Mouse (Mus musculus) lung, embryonic 14.5 days (tissue): ENCODE data around the gene Pde4d. TPM values are rescaled to one million over a fixed set of nuclear protein-coding genes. Genes with fewer than 3 reads are reported as not detected.

Source experiments
- ATAC-seq: fragments of 200-750 bp; cut with Nextera tagmentation; 2 replicates; pipeline ENCODE4 v1.8.0; 2017; ENCODE audit warnings: mild to moderate bottlenecking, moderate TSS enrichment, moderate library complexity; ENCODE audit not compliant: insufficient read depth
- DNase-seq: peaks from one replicate; pipeline ENCODE4 v3.0.0-alpha.2; 2015
- H3K27ac ChIP-seq: fragments of 300-500 bp; sonication (generic); 2 replicates; pipeline ENCODE4 v1.5.1; 2014; ENCODE audit warnings: low read depth, mild to moderate bottlenecking, moderate library complexity
- H3K27me3 ChIP-seq: fragments of 300-500 bp; sonication (generic); 2 replicates; pipeline ENCODE4 v1.6.1; 2014; ENCODE audit warnings: low read length, control low read depth; ENCODE audit not compliant: insufficient read depth
- H3K36me3 ChIP-seq: fragments of 300-500 bp; sonication (generic); 2 replicates; pipeline ENCODE4 v1.6.1; 2014; ENCODE audit warnings: control low read depth; ENCODE audit not compliant: insufficient read depth
- H3K4me1 ChIP-seq: fragments of 300-500 bp; sonication (generic); 2 replicates; pipeline ENCODE4 v1.6.1; 2014; ENCODE audit warnings: antibody characterized with exemption, control low read depth; ENCODE audit not compliant: insufficient read depth
- H3K4me2 ChIP-seq: fragments of 300-500 bp; sonication (generic); 2 replicates; pipeline ENCODE4 v1.6.1; 2014; ENCODE audit warnings: mild to moderate bottlenecking
- H3K4me3 ChIP-seq: fragments of 300-500 bp; sonication (generic); 2 replicates; pipeline ENCODE4 v1.5.1; 2014; ENCODE audit warnings: low read depth, low read length
- H3K9ac ChIP-seq: fragments of 300-500 bp; sonication (generic); 2 replicates; pipeline ENCODE4 v1.6.1; 2014
- H3K9me3 ChIP-seq: fragments of 300-500 bp; sonication (generic); 2 replicates; pipeline ENCODE4 v1.6.1; 2016; ENCODE audit warnings: low read depth, low read length, control low read depth
- CTCF ChIP-seq: IDR thresholded peaks from 2 replicates; pipeline ENCODE4 v1.5.1; 2016; ENCODE audit warnings: antibody characterized with exemption, low read depth
- WGBS: fragments of 180-500 bp; shearing (Covaris S2); extraction: QIAGEN DNeasy Blood & Tissue Kit; methylation state at CpG from one replicate; pipeline ENCODE4 v1.1.7; 2014; 5-methylcytosine and 5-hydroxymethylcytosine counted together
- polyA plus RNA-seq: library from polyadenylated mRNA; unstranded; fragments of >200 nt; fragmentation: Nextera tagmentation; extraction: Ambion mirVana; gene quantifications from 2 replicates; pipeline ENCODE4 v1.2.1, GENCODE M21; 2014

Pde4d gene
- polyA plus RNA-seq, 1 experiment from 2014 or later, result 16.2 TPM

DNA sequence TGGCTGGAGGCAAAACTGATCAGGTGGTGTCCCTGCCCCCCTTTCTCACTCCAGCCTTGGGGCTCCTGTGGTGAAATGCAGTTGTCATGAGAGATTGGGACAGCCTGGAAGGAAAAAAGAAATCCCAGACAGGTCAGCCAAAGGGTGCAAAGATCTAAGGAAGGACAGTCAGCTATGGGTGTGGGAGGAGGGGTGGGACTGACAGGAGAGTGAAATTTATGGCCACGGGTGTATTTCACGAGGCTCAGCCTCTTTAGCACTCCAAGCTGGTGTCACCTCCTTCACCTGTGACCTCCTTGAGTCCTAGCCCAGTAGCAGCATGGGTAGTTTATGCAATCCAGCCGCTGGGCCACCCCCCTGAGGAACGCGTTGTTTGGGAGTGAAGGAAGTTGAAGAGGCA lies 1465.1 kb downstream of the Pde4d start:
- Histone ChIP-seq H3K9ac (no peak overlapping the region), H3K27ac (no peak overlapping the region), H3K9me3 (no peaks in the 10 kb centered on the region), H3K4me2 (no peak overlapping the region), H3K36me3 (no peaks in the 10 kb centered on the region), H3K4me3 (no peak overlapping the region), H3K4me1 (no peaks in the 10 kb centered on the region; the same call in none of the 2 replicates), H3K27me3 (no peaks in the 10 kb centered on the region)
- no peak for TF ChIP-seq CTCF
- ATAC-seq (peak; percentile 36; the same call in 1 of the 2 replicates), DNase-seq (no peak)
- 14% methylated on average over 5 of the region's 5 CpGs for WGBS

DNA sequence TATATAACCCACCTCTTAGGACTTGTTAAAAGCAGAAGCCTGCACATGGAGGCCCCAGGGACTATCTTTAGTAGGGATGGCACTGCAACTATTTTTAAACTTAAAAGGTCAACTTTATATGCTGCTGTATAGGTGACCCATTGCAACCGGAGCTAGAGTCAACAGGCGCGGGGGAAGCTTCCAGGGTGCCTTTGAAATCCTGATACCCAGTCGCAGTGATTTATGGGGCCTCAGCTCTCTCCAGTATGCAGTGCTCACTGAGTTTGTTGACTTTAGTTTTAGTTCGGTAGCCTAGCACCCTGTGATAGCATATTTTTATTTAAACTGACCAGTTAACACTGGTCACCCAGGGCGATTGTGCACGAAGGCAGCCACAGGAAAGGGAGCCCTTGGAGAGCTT lies 1465.8 kb downstream of the Pde4d start:
- Histone ChIP-seq H3K4me2 (no peak overlapping the region), H3K36me3 (no peaks in the 10 kb centered on the region), H3K27me3 (no peaks in the 10 kb centered on the region), H3K4me3 (no peak overlapping the region), H3K27ac (no peak overlapping the region), H3K9me3 (no peaks in the 10 kb centered on the region), H3K4me1 (no peaks in the 10 kb centered on the region; the same call in none of the 2 replicates), H3K9ac (no peak overlapping the region)
- DNase-seq, result no peak
- ATAC-seq, result peak; percentile 33; the same call in 1 of the 2 replicates
- TF ChIP-seq CTCF, result no peak
- WGBS, result 16% methylated on average over 7 of the region's 7 CpGs

DNA sequence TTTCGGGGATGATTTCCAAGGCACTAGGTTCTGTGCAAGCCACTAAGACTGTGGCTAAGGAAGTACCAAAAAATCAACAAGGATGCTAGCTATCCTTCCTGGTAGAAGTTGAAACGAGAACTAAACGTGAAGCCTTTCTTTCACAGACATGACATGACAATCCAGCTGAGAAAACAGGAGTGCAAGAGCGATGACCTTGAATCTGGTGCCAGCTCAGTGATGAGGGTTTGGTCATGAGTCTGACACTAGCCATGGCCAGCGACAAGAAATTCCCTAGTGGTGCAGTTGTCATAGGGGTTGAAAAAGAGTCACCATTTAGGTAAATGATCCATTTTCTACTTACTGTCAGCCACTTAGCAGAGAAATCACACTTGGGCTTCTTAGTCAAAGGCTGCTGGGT lies 1466.2 kb downstream of the Pde4d start:
- no peak overlapping the region for H3K9ac ChIP-seq
- H3K4me3 ChIP-seq, result no peak overlapping the region
- no peak for DNase-seq
- no peak for TF ChIP-seq CTCF
- no peaks in the 10 kb centered on the region for H3K9me3 ChIP-seq
- H3K27ac ChIP-seq, result no peak overlapping the region
- WGBS, result 63% methylated on average over 5 of the region's 5 CpGs
- no peaks in the 10 kb centered on the region; the same call in none of the 2 replicates for H3K4me1 ChIP-seq
- H3K27me3 ChIP-seq, result no peaks in the 10 kb centered on the region
- no peak overlapping the region for H3K4me2 ChIP-seq
- no peaks in the 10 kb centered on the region for H3K36me3 ChIP-seq
- no peak for ATAC-seq

DNA sequence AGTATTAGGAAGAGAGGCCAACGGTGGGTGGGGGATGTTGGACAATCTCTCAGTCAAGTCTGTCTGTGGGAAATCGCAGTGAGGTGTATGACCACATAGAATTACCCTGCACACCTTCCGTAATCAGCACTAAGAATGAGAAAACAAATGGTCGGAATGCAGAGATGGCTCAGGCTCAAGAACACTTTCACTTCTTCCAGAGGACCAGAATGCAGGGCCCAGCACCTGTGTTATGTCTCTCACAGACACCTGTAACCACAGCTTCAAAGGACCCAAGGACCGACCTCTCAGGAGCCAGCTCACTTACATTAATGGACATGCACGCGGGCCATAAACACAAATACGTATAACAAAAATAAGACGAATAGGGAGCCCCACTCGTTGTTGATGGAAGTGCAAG lies 1467.8 kb downstream of the Pde4d start:
- Histone ChIP-seq H3K27me3 (no peaks in the 10 kb centered on the region), H3K36me3 (no peaks in the 10 kb centered on the region), H3K9me3 (no peaks in the 10 kb centered on the region), H3K4me1 (no peaks in the 10 kb centered on the region; the same call in none of the 2 replicates), H3K27ac (no peak overlapping the region), H3K4me3 (no peak overlapping the region), H3K4me2 (no peak overlapping the region), H3K9ac (no peak overlapping the region)
- ATAC-seq, result no peak
- TF ChIP-seq CTCF, result no peak
- 71% methylated on average over 10 of the region's 10 CpGs for WGBS
- no peak for DNase-seq

DNA sequence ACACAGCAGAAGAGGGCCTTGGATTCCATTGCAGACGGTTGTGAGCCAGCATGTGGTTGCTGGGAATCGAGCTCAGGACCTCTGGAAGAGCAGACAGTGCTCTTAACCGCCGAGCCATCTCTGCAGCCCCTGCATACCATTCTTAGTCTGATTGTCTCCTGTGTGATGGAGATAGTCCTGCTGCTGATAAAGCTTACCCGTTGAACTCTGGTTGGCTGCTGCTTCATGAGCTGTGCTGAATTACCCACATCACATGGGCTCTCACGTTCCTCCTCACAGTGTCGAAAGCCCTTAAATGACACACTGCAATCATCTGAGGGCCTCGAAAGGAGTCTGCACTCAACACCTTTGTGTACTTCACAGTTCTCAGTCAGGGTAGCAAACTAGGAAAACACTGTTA lies 1468.9 kb downstream of the Pde4d start:
- no peaks in the 10 kb centered on the region for H3K36me3 ChIP-seq
- 63% methylated on average over 8 of the region's 8 CpGs for WGBS
- H3K9ac ChIP-seq, result no peak overlapping the region
- no peaks in the 10 kb centered on the region for H3K9me3 ChIP-seq
- ATAC-seq (no peak), DNase-seq (no peak)
- H3K27me3 ChIP-seq, result no peaks in the 10 kb centered on the region
- H3K4me3 ChIP-seq, result no peak overlapping the region
- H3K27ac ChIP-seq, result no peak overlapping the region
- H3K4me2 ChIP-seq, result no peak overlapping the region
- H3K4me1 ChIP-seq, result no peaks in the 10 kb centered on the region; the same call in none of the 2 replicates
- TF ChIP-seq CTCF, result no peak

DNA sequence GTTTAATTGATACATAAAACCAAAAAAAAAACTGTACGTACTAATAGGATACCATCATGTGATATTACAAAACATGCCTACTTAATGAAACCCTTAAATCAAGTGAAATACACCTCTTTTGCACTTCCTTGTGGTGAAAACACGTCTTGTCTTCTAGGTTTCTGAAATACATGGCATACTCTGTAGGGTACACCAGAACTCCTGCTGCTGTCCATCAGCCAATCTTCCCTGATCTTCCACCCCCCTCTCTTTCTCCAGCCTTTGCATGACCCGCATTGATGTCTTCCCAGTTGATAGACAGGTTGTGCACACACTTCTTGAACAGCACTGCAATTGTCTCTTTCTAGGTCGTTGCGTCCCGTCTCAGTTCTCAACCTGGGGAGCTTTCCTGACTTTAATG lies 1470.5 kb downstream of the Pde4d start:
- no peaks in the 10 kb centered on the region for H3K27me3 ChIP-seq
- no peak overlapping the region for H3K27ac ChIP-seq
- DNase-seq (no peak), ATAC-seq (no peak)
- no peaks in the 10 kb centered on the region for H3K36me3 ChIP-seq
- no peaks in the 10 kb centered on the region; the same call in none of the 2 replicates for H3K4me1 ChIP-seq
- TF ChIP-seq CTCF, result no peak
- H3K4me3 ChIP-seq, result no peak overlapping the region
- H3K4me2 ChIP-seq, result no peak overlapping the region
- no peaks in the 10 kb centered on the region for H3K9me3 ChIP-seq
- WGBS, result 80% methylated on average over 6 of the region's 6 CpGs
- no peak overlapping the region for H3K9ac ChIP-seq

DNA sequence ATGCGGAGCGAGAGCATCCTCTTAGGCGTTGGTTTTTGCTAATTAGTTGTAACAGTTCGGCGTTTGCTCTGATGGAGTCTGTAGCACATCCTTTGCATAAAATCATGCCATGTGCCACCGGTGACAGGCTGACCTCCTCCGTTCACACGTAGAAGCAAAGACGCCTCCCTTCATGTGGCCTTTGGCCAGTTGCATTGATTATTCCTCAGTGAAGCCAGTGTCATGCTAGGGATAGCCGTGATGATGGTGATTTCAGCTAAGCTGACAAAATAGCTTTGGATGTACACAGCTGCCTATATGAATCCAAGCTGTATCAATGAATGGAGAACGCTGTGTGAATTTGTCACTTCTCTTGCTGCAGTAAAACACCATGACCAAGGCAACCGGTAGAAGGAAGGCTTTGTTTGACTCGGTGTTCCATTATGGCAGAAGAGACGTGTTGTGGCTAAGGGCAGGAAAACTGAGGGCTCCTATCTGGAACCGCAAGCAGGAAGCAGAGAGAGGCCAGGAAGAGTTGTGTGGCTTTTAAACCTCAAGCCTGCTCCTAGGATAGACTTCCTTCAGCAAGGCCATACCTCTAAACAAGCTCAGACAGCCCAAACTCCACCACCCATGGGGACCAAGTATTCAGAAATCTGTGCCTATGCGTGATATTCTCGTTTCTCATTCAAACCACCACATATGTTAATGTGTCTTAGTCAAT lies 1471.7 kb downstream of the Pde4d start:
- H3K27ac ChIP-seq, result no peak overlapping the region
- no peak for ATAC-seq
- H3K4me1 ChIP-seq, result no peaks in the 10 kb centered on the region; the same call in none of the 2 replicates
- no peak overlapping the region for H3K4me3 ChIP-seq
- 82% methylated on average over 17 of the region's 17 CpGs for WGBS
- no peaks in the 10 kb centered on the region for H3K9me3 ChIP-seq
- TF ChIP-seq CTCF, result no peak
- no peaks in the 10 kb centered on the region for H3K36me3 ChIP-seq
- DNase-seq, result no peak
- H3K27me3 ChIP-seq, result no peaks in the 10 kb centered on the region
- no peak overlapping the region for H3K9ac ChIP-seq
- no peak overlapping the region for H3K4me2 ChIP-seq
